Mouse (Mus musculus): ENCODE measurements around the gene Kit.
A peak's percentile ranks its signal among the peaks of the same experiment; 100 is the strongest.

Gene Kit

GRCm38 (mm10) chr5:75574852-75575566 lies at the start of gene Kit:
Gene Kit (plus strand): TSS chr5:75574916.
- DNase-seq (ENCODE audit: low read depth) = peak; percentile 7

- DNase-seq (ENCODE audit: low read depth) = no peak
These were observed 38.6 kb upstream of the Kit start for GRCm38 (mm10) chr5:75536156-75536555.

GRCm38 (mm10) chr5:75537717-75538116 lies 37.0 kb upstream of the Kit start:
- DNase-seq (ENCODE audit: low read depth) = no peak

DNA sequence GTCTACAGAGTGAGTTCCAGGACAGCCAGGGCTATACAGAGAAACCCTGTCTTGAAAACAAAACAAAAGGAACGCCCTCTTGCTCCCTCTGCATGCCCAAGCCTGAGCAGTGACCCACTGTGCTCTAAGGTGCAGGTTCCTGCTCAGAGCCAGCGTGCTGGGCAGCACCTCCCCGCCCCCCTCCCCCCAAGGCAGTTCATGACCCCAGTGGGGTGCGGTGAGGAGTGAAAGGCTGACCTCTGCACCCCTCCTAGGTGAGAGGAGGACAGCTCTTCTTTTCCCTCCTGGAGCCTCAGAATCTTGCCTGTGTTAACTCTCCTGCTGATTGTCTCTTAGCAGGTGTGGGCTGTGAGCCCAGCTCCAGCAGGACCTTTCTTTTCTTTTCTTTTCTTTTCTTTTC lies 36.3 kb upstream of the Kit start:
- no peak for DNase-seq (ENCODE audit: low read depth)

- no peak for DNase-seq (ENCODE audit: low read depth)
These were observed 35.6 kb upstream of the Kit start for GRCm38 (mm10) chr5:75539098-75539497.

DNA sequence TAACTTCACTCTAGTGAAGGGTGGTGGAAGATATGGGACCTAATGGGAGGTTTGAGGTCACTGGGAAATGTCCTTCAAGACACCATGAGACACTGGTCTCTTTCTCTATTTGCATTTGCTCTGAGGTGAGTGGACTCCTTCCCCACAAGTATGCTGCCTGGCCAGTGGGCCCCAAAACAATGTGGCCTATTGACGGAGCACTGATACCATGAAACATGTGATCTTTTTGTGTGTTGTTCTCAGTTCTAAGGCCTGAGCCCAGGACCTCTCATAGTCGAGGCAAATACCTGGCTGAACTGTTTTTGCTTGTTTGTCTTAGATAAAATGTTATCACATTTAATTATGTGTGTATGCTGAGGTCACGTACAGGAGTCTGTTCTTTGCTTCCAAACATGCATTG lies 31.0 kb upstream of the Kit start:
- DNase-seq (ENCODE audit: low read depth) = no peak

DNA sequence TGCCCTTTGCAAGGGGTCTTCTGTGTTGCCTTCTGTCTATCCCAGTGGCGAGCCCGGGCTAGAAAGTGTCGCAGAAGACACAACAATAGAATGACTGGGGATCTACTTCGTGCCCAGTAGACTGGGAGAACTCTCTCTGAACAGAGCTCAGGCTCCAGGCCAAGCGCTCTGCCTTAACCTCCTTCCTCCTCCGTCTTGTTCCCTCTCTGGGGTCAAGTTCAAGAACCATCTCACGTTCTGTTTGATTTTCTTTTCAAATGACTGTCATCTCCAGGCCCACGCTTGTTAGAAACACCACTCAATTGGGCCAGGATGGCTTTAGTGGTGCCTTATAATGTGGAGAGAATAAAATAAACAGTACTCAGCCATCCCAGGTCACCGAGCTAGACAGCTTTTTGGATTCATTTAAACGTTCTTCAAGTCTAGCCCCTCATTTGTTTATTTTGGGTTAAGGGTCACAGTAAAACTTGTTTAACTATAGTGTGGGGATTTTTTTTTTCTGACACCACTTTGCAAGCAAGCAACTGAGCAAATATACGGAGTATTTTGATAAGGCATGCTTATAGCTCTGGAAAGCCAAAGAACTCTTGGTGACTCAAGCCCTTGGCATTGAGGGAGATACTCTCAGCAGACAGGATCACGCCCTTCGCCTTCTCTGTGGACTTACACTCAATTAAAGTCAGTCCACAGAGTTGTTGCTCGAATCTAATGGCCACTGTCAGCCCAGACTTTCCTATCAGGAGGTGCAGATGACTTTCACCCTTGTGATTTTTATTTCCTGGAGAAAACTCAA lies 30.0 kb upstream of the Kit start:
- DNase-seq (ENCODE audit: low read depth) = no peak

GRCm38 (mm10) chr5:75545265-75545643 lies 29.5 kb upstream of the Kit start:
- DNase-seq (ENCODE audit: low read depth) = no peak

- no peak for DNase-seq (ENCODE audit: low read depth)
These were observed 21.7 kb upstream of the Kit start for GRCm38 (mm10) chr5:75553021-75553420.

DNA sequence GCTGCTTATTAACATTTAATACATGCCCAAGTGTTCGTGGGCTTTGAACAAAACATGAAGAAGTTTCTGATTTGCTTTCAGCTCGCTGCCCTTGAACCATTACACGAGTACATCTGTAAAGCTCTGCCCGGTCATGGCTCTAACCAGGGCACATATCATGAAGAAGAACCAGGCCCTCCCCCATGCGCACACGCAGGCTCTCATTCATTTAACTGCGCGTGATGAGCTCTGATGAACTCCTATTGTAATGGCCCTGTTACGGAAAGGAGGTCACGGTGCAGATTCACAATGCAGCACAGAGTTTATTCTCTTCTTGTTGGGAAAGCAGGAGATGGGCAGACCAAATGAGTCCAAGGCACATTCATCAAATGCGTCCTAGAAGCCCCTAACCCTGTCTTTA lies 17.1 kb upstream of the Kit start:
- DNase-seq (ENCODE audit: low read depth) = no peak

DNA sequence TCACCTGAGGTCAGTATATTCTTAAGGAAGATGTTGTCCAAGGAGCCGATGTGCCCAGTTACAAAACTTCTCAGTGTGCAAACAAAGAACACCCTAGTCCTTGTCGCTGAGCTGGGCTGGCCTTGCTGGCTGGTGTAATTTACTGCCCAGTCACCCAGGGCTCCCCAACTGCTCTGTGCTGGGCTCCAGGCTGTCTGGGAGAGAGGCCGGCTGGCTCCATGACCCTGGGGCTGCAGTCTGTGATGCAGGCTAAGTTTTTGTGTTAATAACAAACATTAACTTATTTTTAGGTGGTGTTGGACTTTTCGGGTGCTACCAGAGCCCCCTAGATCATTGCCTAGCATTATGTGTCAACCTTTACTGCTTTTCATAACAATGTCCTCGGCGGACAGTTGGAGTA lies 15.4 kb upstream of the Kit start:
- DNase-seq (ENCODE audit: low read depth) = no peak

DNA sequence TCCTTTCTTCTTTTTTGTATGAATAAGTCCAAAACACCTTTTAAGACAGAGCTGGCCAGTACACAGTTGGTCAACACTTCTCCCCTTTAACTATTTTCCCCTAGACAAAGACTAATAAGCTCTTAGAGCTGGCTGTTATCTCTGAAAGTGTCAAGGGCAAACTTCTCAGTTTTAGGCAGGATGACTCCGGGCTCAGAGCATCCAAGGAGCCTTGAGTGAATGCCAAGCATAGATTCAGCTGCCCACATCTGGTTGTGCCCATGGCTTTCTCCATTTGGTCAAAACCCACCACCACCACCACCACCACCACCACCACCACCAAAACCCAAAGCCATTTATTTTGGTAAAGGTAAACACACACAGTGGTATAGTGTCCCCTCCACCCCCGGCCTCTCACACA lies 13.5 kb upstream of the Kit start:
- DNase-seq (ENCODE audit: low read depth) = no peak

GRCm38 (mm10) chr5:75574151-75574851 lies 415 bp upstream of the Kit start:
- DNase-seq (ENCODE audit: low read depth) = no peak

DNA sequence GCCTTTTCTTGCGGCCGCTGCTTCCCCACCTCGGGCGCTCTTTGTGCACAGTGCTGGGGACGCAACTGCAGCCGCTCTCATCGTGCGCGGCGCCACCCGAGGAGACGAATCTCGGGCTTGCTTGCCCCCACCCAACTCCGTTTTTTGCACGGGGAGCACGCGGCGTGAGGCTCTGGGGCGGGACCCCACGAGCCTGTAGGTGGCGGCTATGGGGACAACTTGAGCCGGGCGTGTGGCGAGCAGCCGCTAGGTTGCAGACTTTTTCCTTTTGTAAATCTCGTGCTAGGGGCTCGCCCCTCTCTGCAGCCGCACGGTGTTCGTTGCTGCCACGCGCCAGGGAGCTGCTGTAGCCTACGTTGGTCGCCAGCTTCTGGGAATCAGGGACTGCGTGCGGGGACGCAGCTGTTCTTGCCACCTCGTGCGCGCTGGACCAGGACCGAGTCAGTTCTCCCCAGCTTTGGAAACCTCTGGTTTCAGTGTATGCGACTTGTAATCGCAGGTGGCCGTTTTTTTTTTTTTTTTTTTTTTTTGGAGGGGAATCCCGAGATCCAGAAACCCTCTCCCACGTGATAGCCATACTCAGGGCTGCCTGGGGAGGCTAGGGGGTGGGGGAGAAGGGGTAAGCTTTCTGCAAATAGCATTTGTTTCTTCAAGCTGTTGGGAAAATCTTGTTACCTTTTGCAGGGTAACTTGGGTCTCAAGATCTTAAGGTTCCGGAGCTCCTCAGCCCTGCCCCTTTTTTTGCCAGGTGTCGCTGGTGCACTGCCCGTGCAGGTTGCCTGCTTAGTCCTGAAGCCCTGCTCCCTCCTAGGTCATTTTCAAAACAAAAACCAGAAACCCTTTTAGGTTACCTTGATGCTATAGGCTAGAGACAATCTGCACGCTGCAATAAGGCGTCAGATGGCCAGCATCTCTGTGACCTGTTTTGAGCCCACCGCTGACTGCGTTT lies 1.1 kb downstream of the Kit start:
- peak; percentile 7 for DNase-seq (ENCODE audit: low read depth)

DNA sequence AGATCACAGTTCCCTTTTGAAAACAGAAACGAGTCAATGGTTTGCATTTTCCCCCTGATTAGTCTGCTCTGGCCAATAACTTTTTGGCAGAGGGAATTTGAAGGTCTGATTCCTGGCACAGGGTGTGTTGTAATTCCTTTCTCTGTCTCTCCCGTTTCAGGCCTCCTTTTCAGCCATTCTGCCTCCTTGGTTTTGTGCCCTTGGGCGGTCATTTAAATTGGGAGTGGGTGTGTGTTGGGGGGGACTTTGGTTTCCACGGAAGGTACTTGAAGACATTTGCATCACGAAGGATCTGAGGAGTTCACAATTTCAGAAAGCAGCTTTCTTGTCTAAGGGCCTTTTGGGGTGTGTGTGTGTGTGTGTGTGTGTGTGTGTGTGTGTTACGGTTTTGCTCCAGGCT lies 2.0 kb downstream of the Kit start:
- DNase-seq (ENCODE audit: low read depth) = no peak

DNA sequence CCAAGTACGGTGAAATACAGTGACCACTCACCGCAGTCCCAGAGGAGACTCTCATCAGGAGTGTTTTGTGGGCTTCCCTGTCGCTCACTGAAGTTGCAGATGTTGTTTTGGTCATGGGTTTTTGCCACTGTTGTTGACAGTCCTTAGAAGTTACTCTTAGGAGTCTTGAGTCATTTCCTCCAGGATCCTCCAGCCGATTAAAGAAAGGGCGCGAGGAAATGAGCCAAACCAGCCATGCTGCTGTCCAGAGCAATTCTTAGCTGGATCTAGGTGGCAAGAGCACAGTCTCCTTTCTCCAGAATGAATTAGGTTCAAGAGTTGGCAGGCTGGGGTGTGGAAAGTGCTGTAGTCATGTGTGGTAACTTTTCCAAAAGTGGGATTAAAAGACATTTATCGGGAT lies 3.4 kb downstream of the Kit start:
- no peak for DNase-seq (ENCODE audit: low read depth)

DNA sequence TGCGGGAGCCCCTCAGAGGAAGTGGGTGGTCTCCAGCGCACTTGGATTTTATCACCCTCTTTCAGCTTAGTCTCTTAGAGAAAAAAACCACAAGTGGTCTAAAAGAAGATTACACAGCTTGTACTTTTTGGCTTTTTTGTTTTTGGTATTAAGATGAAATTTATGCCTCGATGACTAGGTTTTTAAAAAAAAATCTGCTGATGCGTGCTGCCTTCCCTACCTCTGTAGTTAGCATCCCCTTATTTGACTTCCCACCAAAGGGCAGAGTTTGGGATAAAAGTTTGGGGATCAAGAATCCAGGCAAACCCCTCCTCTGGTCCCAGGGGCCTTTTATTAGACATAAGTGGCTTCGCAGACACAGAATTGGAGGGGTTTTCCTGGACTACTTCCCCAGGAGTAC lies 4.5 kb downstream of the Kit start:
- DNase-seq (ENCODE audit: low read depth) = no peak

DNA sequence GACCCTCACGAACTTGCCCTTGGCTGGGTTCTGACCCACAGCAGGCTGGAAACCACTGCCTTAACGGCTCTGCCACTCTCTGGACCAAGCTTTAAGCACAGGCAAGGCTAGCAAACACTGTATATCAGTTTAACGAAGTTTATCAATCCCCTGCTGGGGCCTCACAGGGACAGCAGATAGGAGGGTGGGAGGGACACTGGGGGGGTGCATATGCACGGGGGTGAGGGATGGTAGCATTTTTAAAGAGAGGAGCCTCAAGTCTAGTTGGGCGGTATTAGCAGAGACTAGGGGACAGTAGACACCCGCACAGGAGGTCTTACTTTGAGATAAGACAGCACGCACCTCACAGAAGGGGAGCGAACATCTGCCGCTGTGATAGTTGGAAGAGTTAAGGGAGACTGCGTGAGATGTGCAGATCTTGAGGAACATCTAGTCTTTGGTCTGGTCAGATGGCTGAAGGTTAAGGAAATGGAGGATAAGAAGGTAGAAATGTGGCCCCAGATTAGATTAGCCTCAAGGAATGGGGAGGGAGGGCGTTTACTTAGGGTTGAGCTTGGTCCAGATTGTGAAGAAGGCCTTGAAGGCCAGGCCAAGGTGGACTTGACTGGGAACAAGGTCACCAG lies 5.0 kb downstream of the Kit start:
- no peak for DNase-seq (ENCODE audit: low read depth)

- no peak for DNase-seq (ENCODE audit: low read depth)
These were observed 7.2 kb downstream of the Kit start for GRCm38 (mm10) chr5:75581926-75582325.

DNA sequence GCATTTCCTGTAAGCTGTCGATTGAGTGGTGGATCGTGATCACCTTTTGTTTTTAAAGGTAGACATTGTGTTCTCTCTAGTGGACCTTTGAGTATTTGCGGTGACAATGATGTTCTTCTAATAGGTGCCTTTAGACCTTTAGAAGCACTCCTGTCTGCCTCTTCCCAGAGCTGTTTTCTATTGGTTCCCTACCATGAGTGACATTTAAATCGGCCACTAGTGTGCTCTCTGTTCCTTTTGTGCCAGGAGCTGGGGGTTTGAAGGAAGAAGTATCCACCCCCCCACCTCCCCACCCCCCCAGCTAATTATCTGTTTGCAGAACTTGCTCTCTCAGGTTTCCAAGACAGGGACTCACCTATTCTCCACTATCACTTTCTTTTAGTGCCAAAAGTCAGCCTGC lies 13.1 kb downstream of the Kit start:
- no peak for DNase-seq (ENCODE audit: low read depth)

DNA sequence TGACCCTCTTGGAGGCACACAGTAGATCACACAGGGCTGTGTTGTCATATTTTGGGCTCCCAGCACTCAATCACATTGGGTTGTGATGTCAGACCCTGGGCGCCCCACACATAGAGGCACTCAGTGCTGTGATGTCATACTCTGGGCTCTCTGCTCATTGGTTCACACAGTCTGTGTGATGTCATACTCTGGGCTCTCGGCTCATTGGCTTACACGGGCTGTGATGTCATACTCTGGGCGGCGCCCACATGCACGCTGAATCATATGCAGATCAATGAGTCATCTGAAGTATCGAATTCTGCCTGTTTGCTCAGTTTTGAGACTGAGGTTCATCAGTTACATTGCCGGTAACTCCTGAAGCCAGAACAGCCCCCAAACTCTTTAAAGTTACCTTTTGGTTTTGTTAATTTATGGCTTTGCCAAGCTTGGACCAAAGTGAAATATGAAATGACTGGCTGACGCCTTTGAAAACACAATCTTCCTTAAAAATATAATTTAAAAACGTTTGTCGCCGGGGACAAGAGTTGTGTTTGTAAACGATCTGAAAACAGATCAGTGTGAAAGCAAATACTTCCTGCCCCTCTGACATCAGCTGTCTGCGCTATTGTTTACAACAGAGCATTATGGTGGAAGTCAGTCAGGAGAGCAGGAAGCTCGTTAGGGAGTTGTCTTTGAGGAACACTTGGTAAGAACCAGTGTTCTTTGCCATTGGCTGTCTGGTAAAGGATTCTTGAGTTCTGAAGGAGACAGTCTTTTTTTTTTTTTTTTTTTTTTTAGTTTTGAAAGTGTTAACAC lies 15.0 kb downstream of the Kit start:
- no peak for DNase-seq (ENCODE audit: low read depth)

Data from induced T-regulatory cell, adult 2 months (primary cell).